Mouse (Mus musculus) intestine, embryonic 16.5 days (tissue): ENCODE data around the gene Slc1a2. TPM values are rescaled to one million over a fixed set of nuclear protein-coding genes. Genes with fewer than 3 reads are reported as not detected.

Experiments used
- ATAC-seq: fragments of 200-750 bp; cut with Nextera tagmentation; 2 replicates; pipeline ENCODE4 v1.8.0; 2017; ENCODE audit warnings: moderate TSS enrichment, moderate library complexity
- H3K27ac ChIP-seq: fragments of 300-500 bp; sonication (generic); 2 replicates; pipeline ENCODE4 v1.5.1; 2014; ENCODE audit warnings: mild to moderate bottlenecking, low read length
- H3K27me3 ChIP-seq: fragments of 300-500 bp; sonication (generic); replicated peaks from 2 replicates; pipeline ENCODE4 v1.6.1; 2014; ENCODE audit warnings: low read length, control low read depth, mixed read lengths; ENCODE audit not compliant: control insufficient read depth, insufficient read depth
- H3K36me3 ChIP-seq: fragments of 300-500 bp; sonication (generic); 2 replicates; pipeline ENCODE4 v1.6.1; 2014; ENCODE audit warnings: low read length, control low read depth; ENCODE audit not compliant: control insufficient read depth, insufficient read depth
- H3K4me1 ChIP-seq: fragments of 300-500 bp; sonication (generic); 2 replicates; pipeline ENCODE4 v1.6.1; 2014; ENCODE audit warnings: low read length, control low read depth, mixed read lengths; ENCODE audit not compliant: control insufficient read depth, insufficient read depth
- H3K4me2 ChIP-seq: fragments of 300-500 bp; sonication (generic); 2 replicates; pipeline ENCODE4 v1.6.1; 2014; ENCODE audit warnings: low read depth, low read length, control low read depth
- H3K4me3 ChIP-seq: fragments of 300-500 bp; sonication (generic); 2 replicates; pipeline ENCODE4 v1.5.1; 2014; ENCODE audit warnings: mild to moderate bottlenecking, low read length
- H3K9ac ChIP-seq: fragments of 300-500 bp; sonication (generic); 2 replicates; pipeline ENCODE4 v1.6.1; 2014; ENCODE audit warnings: low read depth, low read length
- H3K9me3 ChIP-seq: fragments of 300-500 bp; sonication (generic); 2 replicates; pipeline ENCODE4 v1.6.1; 2016; ENCODE audit warnings: low read length, control low read depth; ENCODE audit not compliant: control insufficient read depth
- WGBS: fragments of 180-500 bp; shearing (Covaris S2); extraction: QIAGEN DNeasy Blood & Tissue Kit; methylation state at CpG from one replicate; pipeline ENCODE4 v1.1.7; 2014; 5-methylcytosine and 5-hydroxymethylcytosine counted together
- polyA plus RNA-seq: library from polyadenylated mRNA; unstranded; fragments of >200 nt; fragmentation: Nextera tagmentation; extraction: Ambion mirVana; gene quantifications from 2 replicates; pipeline ENCODE4 v1.2.1, GENCODE M21; 2015

The Slc1a2 gene
- polyA plus RNA-seq, 1 experiment from 2014 or later = 0.13 TPM

DNA sequence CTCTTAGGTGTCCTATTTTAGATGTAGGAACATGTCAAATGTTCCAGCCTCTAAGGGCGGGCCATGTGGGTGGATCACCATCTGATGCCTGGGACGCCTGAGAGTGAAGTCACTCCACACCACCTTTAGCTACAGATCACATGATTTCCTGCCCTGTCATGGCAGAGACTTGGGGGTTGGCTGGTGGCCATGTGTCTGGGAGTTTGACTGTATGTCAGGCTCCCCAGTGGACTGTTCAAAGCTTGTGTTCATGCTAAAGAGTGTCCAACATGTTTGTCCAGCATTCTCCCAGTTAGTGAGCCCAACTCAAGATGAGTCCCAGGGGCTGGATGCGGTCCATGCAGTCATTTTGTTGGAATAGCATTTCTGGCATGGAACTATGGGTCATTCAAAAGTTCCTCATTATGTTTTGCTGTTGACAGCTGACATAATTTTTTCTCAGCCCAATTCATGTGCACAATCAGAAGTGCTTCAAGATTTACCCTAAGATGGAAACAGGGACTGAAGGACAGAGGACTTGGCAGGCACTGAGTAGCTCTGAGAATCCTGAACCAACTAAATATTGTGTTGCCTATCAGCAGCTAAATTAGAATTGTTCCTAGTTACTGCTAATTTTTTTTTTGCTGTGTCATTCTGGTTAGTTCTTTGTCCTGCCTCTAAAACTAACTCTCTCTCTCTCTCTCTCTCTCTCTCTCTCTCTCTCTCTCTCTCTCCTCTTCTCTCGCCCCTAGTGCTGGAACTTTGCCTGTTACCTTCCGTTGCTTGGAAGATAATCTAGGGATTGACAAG is 102.0 kb downstream of the Slc1a2 start:
- no peak overlapping the region for H3K27ac ChIP-seq
- no peaks in the 10 kb centered on the region for H3K9me3 ChIP-seq
- H3K4me2 ChIP-seq = no peak overlapping the region
- ATAC-seq = no peak
- WGBS = 81% methylated on average over 5 of the region's 5 CpGs
- H3K4me3 ChIP-seq = no peak overlapping the region
- no peak overlapping the region for H3K9ac ChIP-seq
- H3K27me3 ChIP-seq = no peaks in the 10 kb centered on the region
- no peaks in the 10 kb centered on the region; the same call in 1 of the 2 replicates for H3K4me1 ChIP-seq
- H3K36me3 ChIP-seq = no peaks in the 10 kb centered on the region

DNA sequence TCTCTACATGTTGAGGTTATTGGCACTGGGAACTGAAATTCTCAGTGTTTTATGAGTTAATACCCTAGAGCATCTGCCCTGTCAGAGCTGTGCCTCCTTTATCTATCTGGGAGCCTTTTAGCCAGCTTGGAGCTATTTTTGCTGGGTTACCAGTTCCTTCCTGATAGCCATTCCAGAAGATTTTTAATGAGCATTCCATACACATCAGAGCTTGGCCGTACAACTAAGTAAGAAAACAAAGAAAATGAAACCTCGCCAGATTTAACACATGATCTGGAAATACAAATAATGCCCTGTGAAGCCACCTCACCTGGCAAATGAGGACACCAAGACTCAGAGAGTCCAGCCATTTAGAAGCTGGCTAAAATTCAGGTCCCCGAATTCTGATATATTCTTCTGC is 104.7 kb downstream of the Slc1a2 start:
- no peaks in the 10 kb centered on the region for H3K36me3 ChIP-seq
- no peak for ATAC-seq
- H3K9me3 ChIP-seq = no peaks in the 10 kb centered on the region
- 82% methylated on average over 3 of the region's 3 CpGs for WGBS
- no peak overlapping the region for H3K9ac ChIP-seq
- no peaks in the 10 kb centered on the region; the same call in 1 of the 2 replicates for H3K4me1 ChIP-seq
- H3K4me3 ChIP-seq = no peak overlapping the region
- no peak overlapping the region for H3K27ac ChIP-seq
- H3K27me3 ChIP-seq = no peaks in the 10 kb centered on the region
- H3K4me2 ChIP-seq = no peak overlapping the region

DNA sequence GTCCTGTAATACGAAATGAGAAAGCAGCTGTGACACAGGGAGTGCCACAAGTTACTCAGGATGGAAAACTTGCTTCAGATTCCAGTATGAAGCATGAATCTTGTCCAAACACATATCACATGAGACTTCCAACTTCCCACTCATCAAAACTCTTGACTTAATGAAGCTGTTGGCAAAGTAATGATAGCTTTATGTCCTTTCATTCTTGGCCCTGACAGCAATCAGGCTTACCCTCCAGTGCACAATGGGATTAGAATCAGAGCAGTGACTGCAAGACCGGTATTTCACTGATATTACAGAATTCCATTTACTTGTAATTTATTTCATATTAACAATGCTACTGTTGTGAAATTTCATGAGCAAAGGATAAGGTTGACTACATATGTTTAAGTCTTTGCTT is 105.5 kb downstream of the Slc1a2 start:
- Histone ChIP-seq H3K9me3 (no peaks in the 10 kb centered on the region), H3K27ac (no peak overlapping the region), H3K4me1 (no peaks in the 10 kb centered on the region; the same call in 1 of the 2 replicates), H3K9ac (no peak overlapping the region), H3K4me2 (no peak overlapping the region), H3K36me3 (no peaks in the 10 kb centered on the region), H3K27me3 (no peaks in the 10 kb centered on the region), H3K4me3 (no peak overlapping the region)
- no peak for ATAC-seq
- WGBS = 84% methylated on average over 2 of the region's 2 CpGs

DNA sequence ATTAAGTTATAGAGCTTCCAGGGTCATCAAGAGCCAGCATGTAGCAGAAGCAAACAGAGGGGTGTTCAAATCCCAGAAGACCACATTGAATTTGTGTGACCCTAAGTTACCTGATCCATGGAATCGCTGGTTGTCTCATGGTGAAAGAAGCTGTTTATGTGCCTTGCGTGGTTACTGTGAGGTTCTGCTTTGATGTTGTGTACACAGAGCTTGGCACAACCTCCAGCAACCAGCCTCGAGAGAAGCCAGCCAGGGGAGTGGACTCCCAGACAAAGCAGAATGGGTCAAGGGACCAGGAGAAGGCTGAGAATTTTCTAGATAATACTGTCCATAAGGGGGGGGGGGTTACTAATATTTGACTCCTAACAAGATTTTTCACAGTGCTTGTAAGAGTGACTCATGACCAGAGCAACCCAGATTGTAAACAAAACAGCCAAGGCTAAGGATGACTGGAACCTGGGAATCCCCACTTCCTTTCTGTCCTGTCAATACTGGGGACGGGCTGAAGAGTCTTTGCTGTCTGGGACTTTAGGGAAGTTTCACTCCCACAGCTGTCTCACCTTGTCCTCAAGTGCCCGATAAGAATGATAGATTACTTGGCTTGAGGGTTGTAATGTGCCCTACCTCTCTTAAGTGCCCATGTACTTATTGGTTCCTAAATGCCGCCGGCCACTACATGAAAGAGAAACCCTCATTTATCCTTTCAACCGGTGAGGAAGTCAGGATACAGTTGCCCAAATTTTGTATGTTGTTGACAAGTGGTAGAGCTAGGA is 106.3 kb downstream of the Slc1a2 start:
- 48% methylated on average over 8 of the region's 8 CpGs for WGBS
- Histone ChIP-seq H3K27me3 (no peaks in the 10 kb centered on the region), H3K27ac (no peak overlapping the region), H3K4me2 (no peak overlapping the region), H3K4me1 (no peaks in the 10 kb centered on the region; the same call in 1 of the 2 replicates), H3K36me3 (no peaks in the 10 kb centered on the region), H3K4me3 (no peak overlapping the region), H3K9ac (no peak overlapping the region), H3K9me3 (no peaks in the 10 kb centered on the region)
- ATAC-seq = no peak

DNA sequence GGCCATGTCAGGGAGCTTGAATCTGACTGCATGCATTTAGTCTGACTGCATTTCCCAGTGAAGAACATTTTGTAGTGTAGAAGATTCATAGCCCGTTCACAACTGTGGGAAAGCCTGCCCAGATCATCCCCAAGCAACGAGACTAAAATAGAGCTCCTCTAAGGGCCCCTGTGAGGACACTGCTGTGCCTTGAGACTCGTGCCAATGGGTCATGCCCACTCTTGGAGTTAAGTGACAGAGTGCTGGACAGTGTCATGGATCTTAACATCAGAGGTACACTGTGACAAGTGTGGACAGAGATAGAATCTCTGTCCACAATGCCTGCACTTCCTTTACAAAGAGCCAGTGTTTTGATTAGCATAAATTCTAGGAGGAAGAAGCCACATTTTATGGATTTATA is 109.8 kb downstream of the Slc1a2 start:
- Histone ChIP-seq H3K36me3 (no peaks in the 10 kb centered on the region), H3K4me3 (no peak overlapping the region), H3K27me3 (no peaks in the 10 kb centered on the region), H3K9me3 (no peaks in the 10 kb centered on the region), H3K9ac (no peak overlapping the region), H3K27ac (no peak overlapping the region), H3K4me2 (no peak overlapping the region), H3K4me1 (no peaks in the 10 kb centered on the region; the same call in 1 of the 2 replicates)
- 62% methylated on average over 3 of the region's 3 CpGs for WGBS
- ATAC-seq = no peak

DNA sequence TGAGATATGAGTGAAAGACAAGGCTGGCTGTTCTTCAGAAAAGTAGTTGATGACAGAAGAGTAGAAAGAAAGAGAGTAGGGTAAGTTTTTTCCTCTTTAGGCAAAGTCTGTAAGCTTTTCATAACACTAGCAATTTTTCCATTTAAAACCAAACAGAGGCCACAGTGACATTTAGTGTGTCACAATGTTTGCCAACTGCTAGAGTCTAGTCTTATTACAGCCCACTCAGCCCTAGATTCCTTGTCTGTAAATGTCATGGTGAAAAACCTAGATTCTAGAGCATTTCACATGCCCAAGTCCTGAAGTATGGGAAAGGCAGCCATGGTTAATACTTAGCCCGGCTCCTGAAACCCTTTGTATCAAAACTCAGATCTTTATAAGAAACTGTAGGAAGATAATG is 112.8 kb downstream of the Slc1a2 start:
- no peak overlapping the region for H3K27ac ChIP-seq
- no peaks in the 10 kb centered on the region for H3K36me3 ChIP-seq
- H3K4me2 ChIP-seq = no peak overlapping the region
- WGBS = 81% methylated on average over 1 of the region's 1 CpGs
- no peaks in the 10 kb centered on the region for H3K27me3 ChIP-seq
- no peaks in the 10 kb centered on the region for H3K4me1 ChIP-seq
- no peak overlapping the region for H3K9ac ChIP-seq
- ATAC-seq = no peak
- H3K9me3 ChIP-seq = no peaks in the 10 kb centered on the region
- H3K4me3 ChIP-seq = no peak overlapping the region

DNA sequence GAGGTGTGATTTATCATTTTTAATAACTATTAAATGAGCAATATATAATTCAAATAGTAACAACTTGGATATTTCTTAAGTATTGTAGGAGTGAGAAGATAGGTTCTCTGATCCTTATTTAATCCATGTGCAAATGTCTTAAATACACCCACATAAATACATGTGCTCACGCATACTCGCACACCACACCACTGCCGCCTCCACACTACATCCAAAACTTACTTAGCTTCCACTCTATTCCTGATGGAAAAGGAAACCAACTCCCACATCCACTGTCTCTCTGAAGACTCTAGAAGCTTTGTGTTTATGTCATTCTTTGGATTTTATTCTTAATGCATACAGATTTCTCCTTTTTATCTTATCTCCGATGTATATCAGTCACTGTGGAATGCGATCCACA is 113.8 kb downstream of the Slc1a2 start:
- H3K27me3 ChIP-seq = no peaks in the 10 kb centered on the region
- no peaks in the 10 kb centered on the region for H3K4me1 ChIP-seq
- 93% methylated on average over 5 of the region's 5 CpGs for WGBS
- H3K9ac ChIP-seq = no peak overlapping the region
- no peak overlapping the region for H3K4me2 ChIP-seq
- H3K4me3 ChIP-seq = no peak overlapping the region
- H3K9me3 ChIP-seq = no peaks in the 10 kb centered on the region
- no peaks in the 10 kb centered on the region for H3K36me3 ChIP-seq
- no peak overlapping the region for H3K27ac ChIP-seq
- ATAC-seq = no peak

DNA sequence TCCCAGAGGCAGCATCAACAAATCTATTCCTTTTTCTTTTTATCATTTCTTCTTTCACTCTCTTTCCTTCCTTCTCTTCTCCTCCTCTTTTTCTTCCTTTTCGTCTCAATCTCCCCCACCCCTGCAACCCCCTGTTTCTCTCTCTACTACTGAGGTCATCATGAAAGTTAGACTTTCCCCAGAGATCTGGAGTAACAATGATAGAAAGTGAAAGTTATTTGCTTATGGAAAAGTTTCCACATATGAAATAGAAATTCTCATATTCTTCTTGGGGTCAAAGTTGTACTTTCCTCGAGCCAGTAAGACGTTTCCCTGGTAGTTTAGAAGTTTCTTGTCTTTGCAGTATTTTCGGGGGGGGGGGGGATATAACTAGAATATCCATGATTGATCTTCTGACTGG is 116.2 kb downstream of the Slc1a2 start:
- 74% methylated on average over 4 of the region's 4 CpGs for WGBS

DNA sequence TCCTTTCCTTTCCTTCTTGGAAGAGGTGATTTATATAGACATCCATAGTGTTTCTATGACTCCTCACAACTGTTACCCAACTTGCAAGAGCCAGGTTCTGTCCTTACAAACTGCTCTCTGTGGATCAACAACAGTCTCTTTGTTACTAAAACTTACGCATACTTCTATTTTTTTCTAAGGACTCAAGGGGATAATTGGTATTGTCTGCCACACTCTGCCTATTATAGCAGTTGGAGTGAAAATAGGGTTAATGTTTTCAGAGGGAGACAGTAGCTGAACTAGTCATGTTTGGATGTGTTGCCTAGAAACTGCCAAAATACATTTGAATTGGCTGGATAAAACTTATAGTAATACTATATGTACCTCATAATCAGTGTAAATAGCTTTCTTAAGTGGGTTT is 117.1 kb downstream of the Slc1a2 start:
- Histone ChIP-seq H3K9ac (no peak overlapping the region), H3K4me3 (no peak overlapping the region), H3K4me1 (no peaks in the 10 kb centered on the region), H3K27me3 (no peaks in the 10 kb centered on the region), H3K36me3 (no peaks in the 10 kb centered on the region), H3K9me3 (no peaks in the 10 kb centered on the region), H3K27ac (no peak overlapping the region), H3K4me2 (no peak overlapping the region)
- ATAC-seq = no peak
- 76% methylated on average over 1 of the region's 1 CpGs for WGBS

More for the DNA sequence above, 116.2 kb downstream of the Slc1a2 start:
- no peak overlapping the region for H3K9ac ChIP-seq
- H3K36me3 ChIP-seq = no peaks in the 10 kb centered on the region
- H3K4me1 ChIP-seq = no peaks in the 10 kb centered on the region
- no peaks in the 10 kb centered on the region for H3K9me3 ChIP-seq
- H3K27me3 ChIP-seq = no peaks in the 10 kb centered on the region
- no peak overlapping the region for H3K27ac ChIP-seq
- ATAC-seq = no peak
- H3K4me2 ChIP-seq = no peak overlapping the region
- no peak overlapping the region for H3K4me3 ChIP-seq
